Mouse (Mus musculus): ENCODE measurements around the gene Vdr.

- TF ChIP-seq CTCF (IDR thresholded peaks at IDR 0.05) (no peak), EP300 (IDR thresholded peaks at IDR 0.05) (no peak)
These were observed 17.4 kb upstream of the Vdr start for GRCm38 (mm10) chr15:97927821-97928220.

Data from lung, postnatal 0 days (tissue).